Mouse (Mus musculus) ES-Bruce4 (cell line): ENCODE data around the gene Rufy2. TPM values are rescaled to one million over a fixed set of nuclear protein-coding genes. Genes with fewer than 3 reads are reported as not detected.

Source experiments
- H3K27ac ChIP-seq: 2 replicates; pipeline ENCODE4 v1.5.1; 2012; ENCODE audit warnings: low read length, inconsistent platforms; ENCODE audit not compliant: insufficient read depth
- H3K27me3 ChIP-seq: 2 replicates; pipeline ENCODE4 v1.6.1; 2012; ENCODE audit warnings: mild to moderate bottlenecking, low read length, inconsistent platforms; ENCODE audit not compliant: control insufficient read depth, poor library complexity, insufficient read depth, severe bottlenecking
- H3K36me3 ChIP-seq: 2 replicates; pipeline ENCODE4 v1.6.1; 2012; ENCODE audit warnings: inconsistent platforms, mild to moderate bottlenecking, low read length, moderate library complexity; ENCODE audit not compliant: control insufficient read depth, poor library complexity, insufficient read depth, severe bottlenecking
- H3K4me1 ChIP-seq: one replicate; pipeline ENCODE4 v1.8.1; 2011; ENCODE audit warnings: low read length; ENCODE audit not compliant: control insufficient read depth, insufficient read depth
- H3K4me3 ChIP-seq: 2 replicates; pipeline ENCODE4 v1.5.1; 2011; ENCODE audit warnings: low read depth, mild to moderate bottlenecking, low read length
- H3K9ac ChIP-seq: 2 replicates; pipeline ENCODE4 v1.6.1; 2012; ENCODE audit warnings: low read depth, mild to moderate bottlenecking, inconsistent platforms; ENCODE audit not compliant: poor library complexity, severe bottlenecking
- H3K9me3 ChIP-seq: replicated peaks from 2 replicates; pipeline ENCODE4 v1.6.1; 2012; ENCODE audit warnings: mild to moderate bottlenecking, low read length, inconsistent platforms; ENCODE audit not compliant: control insufficient read depth, poor library complexity, insufficient read depth, severe bottlenecking
- CTCF ChIP-seq: IDR thresholded peaks from one replicate; pipeline ENCODE4 v1.8.1; 2011; ENCODE audit warnings: low read depth, low read length
- EP300 ChIP-seq: IDR thresholded peaks from 2 replicates; pipeline ENCODE4 v1.6.1; 2011; ENCODE audit warnings: low read depth, low read length; ENCODE audit not compliant: insufficient read depth
- POLR2A ChIP-seq: IDR thresholded peaks from one replicate; pipeline ENCODE4 v1.8.1; 2011; ENCODE audit warnings: low read length; ENCODE audit not compliant: insufficient read depth
- polyA plus RNA-seq: library from polyadenylated mRNA; stranded (reverse); fragments of >200 nt; gene quantifications from 2 replicates; pipeline ENCODE4 v1.2.4, GENCODE M21; 2011; ENCODE audit warnings: low read depth; ENCODE audit not compliant: missing spikeins, insufficient read depth, insufficient read length

Gene Rufy2
- polyA plus RNA-seq, 1 experiment: 32.0 TPM

GRCm38 (mm10) chr10:63056966-63057750 lies 77.1 kb downstream of the Rufy2 start:
- Histone ChIP-seq H3K4me3 (peak overlapping the region; percentile 15), H3K36me3 (no peaks in the 10 kb centered on the region), H3K9ac (no peak overlapping the region), H3K27ac (no peak overlapping the region), H3K27me3 (no peaks in the 10 kb centered on the region), H3K4me1 (no peaks in the 10 kb centered on the region), H3K9me3 (no peaks in the 10 kb centered on the region)
- TF ChIP-seq CTCF (no peak), POLR2A (peak; percentile 30)

GRCm38 (mm10) chr10:63059862-63060261 lies 79.8 kb downstream of the Rufy2 start, which contains the start of gene Pbld1:
TSS of gene Pbld1 (plus strand) at chr10:63060162.
- Histone ChIP-seq H3K27me3 (no peaks in the 10 kb centered on the region), H3K36me3 (no peaks in the 10 kb centered on the region), H3K4me1 (no peaks in the 10 kb centered on the region), H3K9me3 (no peaks in the 10 kb centered on the region), H3K27ac (no peak within 1 kb of the TSS), H3K4me3 (no peak within 1 kb of the TSS), H3K9ac (no peak within 1 kb of the TSS)
- TF ChIP-seq EP300 (no peak), POLR2A (no peak), CTCF (no peak)

GRCm38 (mm10) chr10:63060406-63060805 lies 80.4 kb downstream of the Rufy2 start:
- no peak overlapping the region for H3K9ac ChIP-seq
- no peak overlapping the region for H3K27ac ChIP-seq
- H3K27me3 ChIP-seq: no peaks in the 10 kb centered on the region
- H3K9me3 ChIP-seq: no peaks in the 10 kb centered on the region
- H3K36me3 ChIP-seq: no peaks in the 10 kb centered on the region
- H3K4me1 ChIP-seq: no peaks in the 10 kb centered on the region
- TF ChIP-seq POLR2A: no peak
- no peak for TF ChIP-seq EP300
- no peak for TF ChIP-seq CTCF
- H3K4me3 ChIP-seq: no peak overlapping the region

GRCm38 (mm10) chr10:63061266-63061665 lies 81.2 kb downstream of the Rufy2 start:
- Histone ChIP-seq H3K27me3 (no peaks in the 10 kb centered on the region), H3K9ac (0 out of 2 replicates have a peak overlapping the region, but pooled peaks have one; percentile 12), H3K4me3 (peak overlapping the region; percentile 40), H3K36me3 (no peaks in the 10 kb centered on the region), H3K9me3 (no peaks in the 10 kb centered on the region), H3K4me1 (no peaks in the 10 kb centered on the region), H3K27ac (no peak overlapping the region)
- TF ChIP-seq CTCF: no peak
- TF ChIP-seq POLR2A: no peak
- TF ChIP-seq EP300: no peak

- Histone ChIP-seq H3K9me3 (no peaks in the 10 kb centered on the region), H3K4me3 (no peak overlapping the region), H3K9ac (no peak overlapping the region), H3K4me1 (no peaks in the 10 kb centered on the region), H3K36me3 (no peaks in the 10 kb centered on the region), H3K27ac (no peak overlapping the region), H3K27me3 (no peaks in the 10 kb centered on the region)
- TF ChIP-seq POLR2A: no peak
- no peak for TF ChIP-seq EP300
- no peak for TF ChIP-seq CTCF
Measured at GRCm38 (mm10) chr10:63062696-63063095, 82.7 kb downstream of the Rufy2 start.

DNA sequence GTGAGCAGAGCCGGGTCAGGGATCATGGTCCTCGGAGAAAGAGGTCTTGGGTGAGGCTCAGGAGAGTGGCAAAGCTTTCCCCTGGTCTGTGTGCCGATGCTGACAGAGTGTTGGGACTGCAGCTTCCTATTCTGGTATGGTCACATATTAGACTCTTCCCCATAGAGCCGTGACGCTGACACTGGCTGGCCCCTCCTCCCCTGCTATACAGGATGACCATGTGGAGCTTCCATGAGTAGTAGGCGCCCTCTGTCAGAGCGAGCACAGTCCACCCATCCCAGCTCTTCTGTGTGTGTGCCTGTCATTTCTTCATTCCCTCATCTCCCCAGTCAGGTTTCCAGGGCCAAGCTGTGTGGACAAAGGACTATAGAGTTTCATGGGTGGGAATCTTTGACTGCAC lies 83.3 kb downstream of the Rufy2 start:
- no peak overlapping the region for H3K4me3 ChIP-seq
- H3K9me3 ChIP-seq: no peaks in the 10 kb centered on the region
- no peaks in the 10 kb centered on the region for H3K4me1 ChIP-seq
- H3K9ac ChIP-seq: no peak overlapping the region
- TF ChIP-seq POLR2A: no peak
- TF ChIP-seq CTCF: no peak
- TF ChIP-seq EP300: no peak
- H3K36me3 ChIP-seq: no peaks in the 10 kb centered on the region
- no peaks in the 10 kb centered on the region for H3K27me3 ChIP-seq
- H3K27ac ChIP-seq: no peak overlapping the region
